Mouse (Mus musculus): ENCODE results near the gene Igfbpl1. TPM values are rescaled to one million over a fixed set of nuclear protein-coding genes. Genes with fewer than 3 reads are reported as not detected.

The Igfbpl1 gene
- total and polyA plus RNA-seq, 3 experiments: not detected

DNA sequence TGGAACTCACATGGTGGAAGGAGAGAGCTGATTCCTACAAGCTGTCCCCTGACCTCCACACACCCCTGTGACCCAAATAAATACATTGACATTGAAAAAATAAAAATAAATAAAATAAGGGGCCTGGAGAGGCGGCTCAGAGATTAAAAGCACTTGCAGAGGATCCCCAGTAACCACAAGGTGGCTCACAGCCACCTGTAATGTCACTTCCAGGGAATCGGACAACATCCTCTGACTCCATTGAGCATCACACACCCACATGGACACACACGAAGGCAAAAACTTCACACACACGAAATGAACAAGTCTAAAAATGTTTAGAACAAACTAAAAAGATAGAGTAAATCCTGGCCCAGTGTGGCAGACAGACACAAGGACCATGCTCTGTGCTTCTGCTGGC is 40.0 kb downstream of the Igfbpl1 start:
- peaks cover 0 to 12% of the 10 kb centered on the region in 2 experiments; a peak in 2 of 4 replicates for H3K36me3 ChIP-seq (ENCODE audit: control insufficient read depth in 1 of 2, insufficient read depth in 2 of 2, low read length in 2 of 2)
- H3K27me3 ChIP-seq (ENCODE audit: control insufficient read depth in 1 of 2, insufficient read depth in 2 of 2, low read length in 2 of 2): peaks cover 2 to 4% of the 10 kb centered on the region in 2 experiments; a peak in 3 of 4 replicates
- H3K9ac ChIP-seq (ENCODE audit: control insufficient read depth, low read depth, low read length, poor library complexity, severe bottlenecking): no peak overlapping the region
- H3K27ac ChIP-seq (ENCODE audit: control insufficient read depth, low read depth, low read length): no peak overlapping the region
- H3K4me3 ChIP-seq (ENCODE audit: control insufficient read depth in 1 of 2, insufficient read depth in 1 of 2, low read depth in 2 of 2, low read length in 2 of 2): no peak overlapping the region
- no peaks in the 10 kb centered on the region for H3K79me2 ChIP-seq (ENCODE audit: control insufficient read depth, insufficient read depth, low read length, poor library complexity)
- H3K9me3 ChIP-seq (replicated peaks; ENCODE audit: insufficient read depth, low read length): no peaks in the 10 kb centered on the region
- DNase-seq (ENCODE audit: low read depth, low spot score): no peak
- TF ChIP-seq CHD1 (IDR thresholded peaks at IDR 0.05; ENCODE audit: low read depth, low read length): no peak
- TF ChIP-seq RCOR1 (IDR thresholded peaks at IDR 0.05; ENCODE audit: low read depth, low read length): no peak
- TF ChIP-seq MAX (IDR thresholded peaks at IDR 0.05; ENCODE audit: low read length): no peak
- no peak for TF ChIP-seq ZNF384 (IDR thresholded peaks at IDR 0.05; ENCODE audit: low read depth, low read length)
- no peak for TF ChIP-seq SIN3A (IDR thresholded peaks at IDR 0.05; ENCODE audit: low read length)
- no peak for TF ChIP-seq MXI1 (IDR thresholded peaks at IDR 0.05; ENCODE audit: low read depth, low read length)
- no peak for TF ChIP-seq HCFC1 (IDR thresholded peaks at IDR 0.05; ENCODE audit: low read depth, low read length)
- no peak for TF ChIP-seq JUND (IDR thresholded peaks at IDR 0.05; ENCODE audit: low read depth, low read length)
- TF ChIP-seq MEF2A (IDR thresholded peaks at IDR 0.05; ENCODE audit: extremely low read depth, insufficient replicate concordance, low read depth, low read length, poor library complexity, severe bottlenecking): no peak
- TF ChIP-seq SMC3 (IDR thresholded peaks at IDR 0.05; ENCODE audit: low read depth, low read length): no peak
- no peak for TF ChIP-seq ETS1 (IDR thresholded peaks at IDR 0.05; ENCODE audit: low read depth, low read length)
- TF ChIP-seq MYB (IDR thresholded peaks at IDR 0.05; ENCODE audit: low read depth, low read length): no peak
- TF ChIP-seq NELFE (IDR thresholded peaks at IDR 0.05; ENCODE audit: low read depth, low read length): no peak
- peaks cover 11 to 19% of the 10 kb centered on the region in 2 experiments for H3K4me1 ChIP-seq (ENCODE audit: control insufficient read depth in 1 of 2, insufficient read depth in 2 of 2, low read length in 2 of 2)

DNA sequence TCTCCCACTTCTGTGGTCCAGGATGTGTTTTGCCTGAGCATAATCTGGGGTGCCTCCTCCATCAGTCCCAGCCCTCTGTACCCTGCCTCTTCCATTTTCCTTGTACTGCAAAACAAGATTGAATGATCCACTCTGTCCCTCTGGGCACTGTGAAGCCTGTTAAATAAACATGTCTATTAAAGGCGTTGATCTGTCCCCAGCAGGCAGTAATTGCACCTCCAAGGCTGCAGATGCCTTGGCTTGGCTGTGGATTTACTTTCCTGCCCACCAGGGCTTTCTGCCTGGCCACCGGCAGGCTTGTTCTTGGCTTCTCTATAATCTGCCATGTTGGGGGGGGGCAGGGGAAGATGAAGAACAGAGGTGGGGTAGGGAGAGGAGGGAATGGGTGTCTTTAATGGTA is 40.8 kb downstream of the Igfbpl1 start:
- DNase-seq (ENCODE audit: low read depth, low spot score): no peak
- no peak overlapping the region for H3K27ac ChIP-seq (ENCODE audit: control insufficient read depth, low read depth, low read length)
- no peaks in the 10 kb centered on the region for H3K9me3 ChIP-seq (replicated peaks; ENCODE audit: insufficient read depth, low read length)
- H3K79me2 ChIP-seq (ENCODE audit: control insufficient read depth, insufficient read depth, low read length, poor library complexity): no peaks in the 10 kb centered on the region
- peaks cover 4% of the 10 kb centered on the region in 2 experiments; a peak in 3 of 4 replicates for H3K27me3 ChIP-seq (ENCODE audit: control insufficient read depth in 1 of 2, insufficient read depth in 2 of 2, low read length in 2 of 2)
- TF ChIP-seq UBTF (IDR thresholded peaks at IDR 0.05; ENCODE audit: borderline replicate concordance, insufficient read depth, low read depth, low read length): no peak
- no peak overlapping the region for H3K4me3 ChIP-seq (ENCODE audit: control insufficient read depth in 1 of 2, insufficient read depth in 1 of 2, low read depth in 2 of 2, low read length in 2 of 2)
- no peak overlapping the region for H3K9ac ChIP-seq (ENCODE audit: control insufficient read depth, low read depth, low read length, poor library complexity, severe bottlenecking)
- H3K36me3 ChIP-seq (ENCODE audit: control insufficient read depth in 1 of 2, insufficient read depth in 2 of 2, low read length in 2 of 2): peaks cover 0 to 12% of the 10 kb centered on the region in 2 experiments; a peak in 2 of 4 replicates
- peaks cover 11 to 19% of the 10 kb centered on the region in 2 experiments for H3K4me1 ChIP-seq (ENCODE audit: control insufficient read depth in 1 of 2, insufficient read depth in 2 of 2, low read length in 2 of 2)

DNA sequence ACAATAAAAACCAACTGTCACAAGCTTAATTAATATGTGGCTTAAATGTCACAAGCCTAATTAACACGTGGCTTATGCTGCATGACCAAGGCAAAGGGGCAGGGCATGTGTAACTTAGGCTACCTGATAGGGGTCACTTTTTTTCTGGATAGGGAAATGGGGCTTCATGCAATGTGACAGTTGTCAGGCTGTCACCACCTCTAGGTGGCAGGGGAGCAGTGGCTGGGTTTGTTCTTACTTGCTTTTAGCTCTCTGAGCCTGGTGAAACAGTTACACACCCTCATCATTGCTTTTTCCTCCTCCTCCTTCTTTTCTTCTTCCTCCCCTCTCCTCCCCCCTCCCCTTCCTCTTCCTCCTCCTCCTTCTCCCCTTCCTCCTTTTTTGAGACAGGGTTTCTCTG is 43.1 kb downstream of the Igfbpl1 start:
- Histone ChIP-seq H3K9me3 (replicated peaks; ENCODE audit: insufficient read depth, low read length) (no peaks in the 10 kb centered on the region), H3K27me3 (ENCODE audit: control insufficient read depth in 1 of 2, insufficient read depth in 2 of 2, low read length in 2 of 2) (peaks cover 4% of the 10 kb centered on the region in 2 experiments; a peak in 3 of 4 replicates), H3K9ac (ENCODE audit: control insufficient read depth, low read depth, low read length, poor library complexity, severe bottlenecking) (no peak overlapping the region), H3K36me3 (ENCODE audit: control insufficient read depth in 1 of 2, insufficient read depth in 2 of 2, low read length in 2 of 2) (peaks cover 0 to under 1% of the 10 kb centered on the region in 2 experiments; a peak in 1 of 4 replicates), H3K4me1 (ENCODE audit: control insufficient read depth in 1 of 2, insufficient read depth in 2 of 2, low read length in 2 of 2) (peaks cover under 1 to 4% of the 10 kb centered on the region in 2 experiments; a peak in 2 of 4 replicates), H3K79me2 (ENCODE audit: control insufficient read depth, insufficient read depth, low read length, poor library complexity) (no peaks in the 10 kb centered on the region), H3K27ac (ENCODE audit: control insufficient read depth, low read depth, low read length) (no peak overlapping the region), H3K4me3 (ENCODE audit: control insufficient read depth in 1 of 2, insufficient read depth in 1 of 2, low read depth in 2 of 2, low read length in 2 of 2) (no peak overlapping the region)
- no peak for TF ChIP-seq GABPA (IDR thresholded peaks at IDR 0.05; ENCODE audit: low read depth, low read length)
- no peak for TF ChIP-seq MXI1 (IDR thresholded peaks at IDR 0.05; ENCODE audit: low read depth, low read length)
- TF ChIP-seq JUND (IDR thresholded peaks at IDR 0.05; ENCODE audit: low read depth, low read length): no peak
- TF ChIP-seq USF1 (IDR thresholded peaks at IDR 0.05; ENCODE audit: low read depth, low read length): no peak
- no peak for TF ChIP-seq E2F4 (IDR thresholded peaks at IDR 0.05; ENCODE audit: borderline replicate concordance, low read depth, low read length)
- DNase-seq (ENCODE audit: low read depth, low spot score): no peak

All from MEL (cell line).